Mouse (Mus musculus): ENCODE data around the gene Ccl28. TPM values are rescaled to one million over a fixed set of nuclear protein-coding genes. Genes with fewer than 3 reads are reported as not detected.
"Not testable (repeated sequence)": the region's sequence is repeated elsewhere in the genome, so short reads cannot be mapped to it uniquely, and the experiment has no call there.

Gene Ccl28
- polyA plus RNA-seq (2012; rRNA removed), result not detected in 2 replicates

- WGBS, result 79% methylated on average over 6 of the region's 6 CpGs
- Histone ChIP-seq H3K36me3 (ENCODE audit: control insufficient read depth, insufficient read depth, low read length) (no peaks in the 10 kb centered on the region), H3K4me1 (ENCODE audit: control insufficient read depth, insufficient read depth, insufficient read length) (no peaks in the 10 kb centered on the region), H3K4me3 (ENCODE audit: extremely low read depth, insufficient read depth, insufficient read length) (no peak within 1 kb of the TSS), H3K27me3 (ENCODE audit: control insufficient read depth, insufficient read depth, low read length) (no peaks in the 10 kb centered on the region), H3K27ac (ENCODE audit: insufficient read depth, low read length) (no peak within 1 kb of the TSS)
- DNase-seq (ENCODE audit: low read depth in 1 of 2, low spot score in 2 of 2), result no peak
- TF ChIP-seq POLR2A (IDR thresholded peaks at IDR 0.05; ENCODE audit: low read depth, low read length) (no peak), CTCF (IDR thresholded peaks at IDR 0.05; ENCODE audit: extremely low read depth, insufficient read depth, insufficient read length, insufficient replicate concordance) (no peak)
Observed at GRCm38 (mm10) chr13:119623634-119624033, at the start of gene Ccl28. Ccl28 (plus strand) TSS chr13:119623819.

GRCm38 (mm10) chr13:119596321-119597211 is 27.1 kb upstream of the Ccl28 start:
- H3K27me3 ChIP-seq (ENCODE audit: control insufficient read depth, insufficient read depth, low read length); H3K36me3 ChIP-seq (ENCODE audit: control insufficient read depth, insufficient read depth, low read length); H3K27ac ChIP-seq (ENCODE audit: insufficient read depth, low read length); H3K4me1 ChIP-seq (ENCODE audit: control insufficient read depth, insufficient read depth, insufficient read length); H3K4me3 ChIP-seq (ENCODE audit: extremely low read depth, insufficient read depth, insufficient read length): not testable (repeated sequence)
- DNase-seq (ENCODE audit: low read depth in 1 of 2, low spot score in 2 of 2), result peak; percentile 30 to 64
- WGBS, result 70% methylated on average over 16 of the region's 16 CpGs

GRCm38 (mm10) chr13:119598466-119598865 is 25.2 kb upstream of the Ccl28 start:
- peak; percentile 15 to 55 for DNase-seq (ENCODE audit: low read depth in 1 of 2, low spot score in 2 of 2)
- H3K27ac ChIP-seq (ENCODE audit: insufficient read depth, low read length); H3K4me1 ChIP-seq (ENCODE audit: control insufficient read depth, insufficient read depth, insufficient read length): not testable (repeated sequence)

DNA sequence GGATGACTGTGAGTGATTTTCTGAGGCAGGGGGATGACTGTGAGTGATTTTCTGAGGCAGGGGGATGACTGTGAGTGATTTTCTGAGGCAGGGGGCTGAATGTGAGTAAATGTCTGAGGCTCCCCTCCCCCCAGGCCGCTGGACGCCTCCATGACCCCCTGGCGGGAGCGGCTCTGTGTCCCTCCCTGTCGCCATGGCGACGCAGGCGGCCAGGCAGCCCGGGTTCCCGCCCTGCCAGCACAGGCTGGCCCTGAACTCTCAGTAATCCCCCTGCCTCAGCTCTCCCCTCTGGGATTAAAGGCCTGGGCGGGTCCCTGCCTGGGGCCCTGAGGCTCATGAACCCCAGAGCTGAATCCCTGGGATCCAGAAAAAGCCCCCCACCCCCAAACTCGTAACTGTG is 24.6 kb upstream of the Ccl28 start:
- not testable (repeated sequence) for H3K4me1 ChIP-seq (ENCODE audit: control insufficient read depth, insufficient read depth, insufficient read length); H3K4me3 ChIP-seq (ENCODE audit: extremely low read depth, insufficient read depth, insufficient read length); H3K36me3 ChIP-seq (ENCODE audit: control insufficient read depth, insufficient read depth, low read length); H3K27me3 ChIP-seq (ENCODE audit: control insufficient read depth, insufficient read depth, low read length); H3K27ac ChIP-seq (ENCODE audit: insufficient read depth, low read length)
- WGBS, result 66% methylated on average over 12 of the region's 12 CpGs
- peak in 1 of 2 experiments; percentile 25 for DNase-seq (ENCODE audit: low read depth in 1 of 2, low spot score in 2 of 2)

More at GRCm38 (mm10) chr13:119598466-119598865, 25.2 kb upstream of the Ccl28 start:
- H3K27me3 ChIP-seq (ENCODE audit: control insufficient read depth, insufficient read depth, low read length); H3K4me3 ChIP-seq (ENCODE audit: extremely low read depth, insufficient read depth, insufficient read length); H3K36me3 ChIP-seq (ENCODE audit: control insufficient read depth, insufficient read depth, low read length): not testable (repeated sequence)

DNA sequence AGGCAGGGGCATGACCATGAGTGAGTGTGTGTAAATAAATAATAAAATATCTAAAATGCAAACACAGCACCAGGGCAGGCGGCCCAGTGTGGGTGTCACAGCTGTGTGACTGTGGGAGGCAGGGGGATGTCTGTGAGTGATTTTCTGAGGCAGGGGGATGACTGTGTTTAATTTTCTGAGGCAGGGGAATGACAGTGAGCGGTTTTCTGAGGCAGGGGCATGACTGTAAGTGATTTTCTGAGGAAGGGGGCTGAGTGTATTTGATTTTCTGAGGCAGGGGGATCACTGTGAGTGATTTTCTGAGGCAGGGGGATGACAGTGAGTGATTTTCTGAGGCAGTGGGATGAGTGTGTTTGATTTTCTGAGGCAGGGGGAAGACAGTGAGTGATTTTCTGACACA is 24.1 kb upstream of the Ccl28 start:
- H3K4me3 ChIP-seq (ENCODE audit: extremely low read depth, insufficient read depth, insufficient read length); DNase-seq (ENCODE audit: low read depth in 1 of 2, low spot score in 2 of 2); H3K27me3 ChIP-seq (ENCODE audit: control insufficient read depth, insufficient read depth, low read length); H3K27ac ChIP-seq (ENCODE audit: insufficient read depth, low read length); H3K36me3 ChIP-seq (ENCODE audit: control insufficient read depth, insufficient read depth, low read length); H3K4me1 ChIP-seq (ENCODE audit: control insufficient read depth, insufficient read depth, insufficient read length): not testable (repeated sequence)
- WGBS, result 67% methylated on average over 2 of the region's 2 CpGs

DNA sequence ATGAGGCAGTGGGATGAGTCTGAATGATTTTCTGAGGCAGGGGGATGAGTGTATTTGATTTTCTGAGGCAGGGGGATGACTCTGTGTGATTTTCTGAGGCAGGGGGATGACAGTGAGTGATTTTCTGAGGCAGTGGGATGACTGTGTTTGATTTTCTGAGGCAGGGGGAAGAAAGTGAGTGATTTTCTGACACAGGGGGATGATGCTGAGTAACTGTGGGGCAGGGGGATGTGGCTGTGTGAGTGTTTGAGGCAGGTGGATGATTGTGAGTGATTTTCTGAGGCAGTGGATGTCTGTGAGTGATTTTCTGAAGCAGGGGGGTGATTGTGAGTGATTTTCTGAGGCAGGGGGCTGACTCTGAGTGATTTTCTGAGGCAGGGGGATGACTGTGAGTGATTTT is 23.5 kb upstream of the Ccl28 start:
- peak; percentile 71 to 74 for DNase-seq (ENCODE audit: low read depth in 1 of 2, low spot score in 2 of 2)
- not testable (repeated sequence) for H3K4me3 ChIP-seq (ENCODE audit: extremely low read depth, insufficient read depth, insufficient read length); H3K36me3 ChIP-seq (ENCODE audit: control insufficient read depth, insufficient read depth, low read length); H3K27ac ChIP-seq (ENCODE audit: insufficient read depth, low read length); H3K27me3 ChIP-seq (ENCODE audit: control insufficient read depth, insufficient read depth, low read length); H3K4me1 ChIP-seq (ENCODE audit: control insufficient read depth, insufficient read depth, insufficient read length)

GRCm38 (mm10) chr13:119602688-119603331 is 20.8 kb upstream of the Ccl28 start:
- DNase-seq (ENCODE audit: low read depth in 1 of 2, low spot score in 2 of 2), result peak in 1 of 2 experiments; percentile 52
- 58% methylated on average over 13 of the region's 13 CpGs for WGBS

GRCm38 (mm10) chr13:119603890-119604289 is 19.7 kb upstream of the Ccl28 start:
- H3K4me3 ChIP-seq (ENCODE audit: extremely low read depth, insufficient read depth, insufficient read length); H3K27me3 ChIP-seq (ENCODE audit: control insufficient read depth, insufficient read depth, low read length); DNase-seq (ENCODE audit: low read depth in 1 of 2, low spot score in 2 of 2); H3K27ac ChIP-seq (ENCODE audit: insufficient read depth, low read length); H3K4me1 ChIP-seq (ENCODE audit: control insufficient read depth, insufficient read depth, insufficient read length); H3K36me3 ChIP-seq (ENCODE audit: control insufficient read depth, insufficient read depth, low read length): not testable (repeated sequence)
- WGBS, result 95% methylated on average over 8 of the region's 8 CpGs

More at GRCm38 (mm10) chr13:119602688-119603331, 20.8 kb upstream of the Ccl28 start:
- H3K36me3 ChIP-seq (ENCODE audit: control insufficient read depth, insufficient read depth, low read length); H3K4me3 ChIP-seq (ENCODE audit: extremely low read depth, insufficient read depth, insufficient read length); H3K4me1 ChIP-seq (ENCODE audit: control insufficient read depth, insufficient read depth, insufficient read length); H3K27me3 ChIP-seq (ENCODE audit: control insufficient read depth, insufficient read depth, low read length); H3K27ac ChIP-seq (ENCODE audit: insufficient read depth, low read length): not testable (repeated sequence)

DNA sequence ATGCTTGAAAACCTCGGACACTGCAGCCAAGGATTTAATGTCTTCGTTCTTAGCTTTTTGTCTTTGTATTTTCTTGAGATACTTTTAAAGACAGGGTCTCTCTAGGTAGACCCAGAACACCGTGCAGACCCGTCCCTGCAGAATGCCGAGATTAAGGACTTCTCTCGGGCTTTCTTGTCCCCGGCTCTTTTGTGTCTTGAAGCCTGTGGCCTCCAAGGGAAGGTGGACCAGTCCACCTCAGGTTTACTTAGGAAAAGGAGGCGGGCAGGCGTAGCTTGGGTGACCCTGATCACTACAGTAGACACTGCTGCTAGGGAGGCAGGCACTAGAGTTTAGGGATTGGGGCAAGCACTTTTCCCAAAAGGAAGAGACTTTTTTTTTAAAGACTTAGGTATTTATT is 19.3 kb upstream of the Ccl28 start:
- DNase-seq (ENCODE audit: low read depth in 1 of 2, low spot score in 2 of 2); H3K4me3 ChIP-seq (ENCODE audit: extremely low read depth, insufficient read depth, insufficient read length); H3K4me1 ChIP-seq (ENCODE audit: control insufficient read depth, insufficient read depth, insufficient read length); H3K27ac ChIP-seq (ENCODE audit: insufficient read depth, low read length); H3K36me3 ChIP-seq (ENCODE audit: control insufficient read depth, insufficient read depth, low read length); H3K27me3 ChIP-seq (ENCODE audit: control insufficient read depth, insufficient read depth, low read length): not testable (repeated sequence)
- WGBS, result 89% methylated on average over 8 of the region's 9 CpGs

Measured in spleen, adult 2 months (tissue).